ENCODE assay signal across 21 mouse cellular contexts in the genomic region with DNA sequence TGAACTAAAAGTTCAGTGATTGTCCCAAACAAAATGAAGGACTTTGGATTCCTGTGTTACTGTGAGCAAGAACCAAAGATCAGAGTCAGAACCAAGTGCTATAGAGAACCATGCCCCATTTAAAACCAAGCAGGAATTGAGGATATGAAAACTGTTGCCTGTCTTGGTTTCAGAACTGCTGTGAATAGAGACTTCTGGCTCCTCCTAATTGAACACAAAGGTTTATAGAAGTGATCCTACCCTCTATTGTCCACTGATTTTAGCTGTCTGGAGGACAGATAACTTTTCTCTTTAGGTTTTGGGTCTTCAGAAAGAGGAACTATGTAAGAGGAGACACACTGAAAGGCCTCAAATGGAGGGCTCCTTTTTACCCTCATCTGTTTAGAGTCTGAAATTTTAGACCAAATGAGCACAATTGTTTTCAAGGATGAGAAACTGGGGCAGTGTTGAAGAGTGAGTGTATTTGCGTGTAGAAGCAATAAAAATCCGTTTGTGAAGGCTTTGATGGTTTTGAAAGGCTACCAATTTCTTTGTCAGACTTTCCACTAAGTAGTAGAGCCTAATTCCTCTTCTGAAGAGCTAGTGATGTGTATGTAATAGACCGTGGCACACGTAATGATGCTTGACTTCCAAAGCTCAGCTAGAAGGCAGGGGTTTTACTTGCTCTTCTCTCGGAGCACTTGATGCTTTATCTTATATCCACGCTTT.
DNase-seq lines count a peak whose midpoint lies in the region; ATAC-seq lines count a peak whose summit lies in the region.
"Had no signal": no experiment of that assay in that cellular context is flagged by ENCODE, and none has a peak within 500 bp of the region (broad histone marks: within the 10 kb centered on the region; RNA-seq: fewer than 3 reads in every experiment).

No protein-coding gene starts in this region.

- peak; percentile 56 for ATAC-seq in common myeloid progenitor, adult 5-6 weeks (replicated peaks; ENCODE audit: low read depth, poor library complexity, severe bottlenecking)
- no peak for ATAC-seq in intestine, embryonic 15.5 days
- ATAC-seq in liver, embryonic 11.5 days (replicated peaks; ENCODE audit: low FRiP score) = no peak
- ATAC-seq: forebrain, embryonic 13.5 days; forebrain, postnatal 0 days; hindbrain, postnatal 0 days had no signal

- no peaks in the 10 kb centered on the region for H3K27me3 ChIP-seq in intestine, embryonic 15.5 days (replicated peaks)
- no peaks in the 10 kb centered on the region for H3K27me3 ChIP-seq in liver, embryonic 11.5 days (replicated peaks; ENCODE audit: control insufficient read depth, insufficient read depth, low read length)
- H3K27me3 ChIP-seq: forebrain, embryonic 13.5 days; hindbrain, embryonic 13.5 days had no signal

- DNase-seq in embryo, embryonic 10 days (ENCODE audit: low spot score) = peak; percentile 18
- no peak for DNase-seq in embryo, embryonic 9.5 days (ENCODE audit: extremely low spot score)
- peak; percentile 14 for DNase-seq in 416B (ENCODE audit: low read depth)
- DNase-seq in retina, embryonic 14.5 days (ENCODE audit: low spot score) = peak; percentile 51
- no peak for DNase-seq in liver, embryonic 11.5 days (ENCODE audit: low spot score)
- DNase-seq: adrenal gland, adult 8-10 months; adrenal gland, postnatal 36 days; cerebellum, adult 11 months; cerebellum, adult 8-10 months; cerebellum, postnatal 14 days; forebrain, postnatal 0 days; gastrocnemius, adult 2 months; gastrocnemius, postnatal 36 days; heart, adult 18-20 months; heart, postnatal 10 days had no signal

- no peaks in the 10 kb centered on the region for H3K9me3 ChIP-seq in intestine, embryonic 15.5 days
- no peaks in the 10 kb centered on the region for H3K9me3 ChIP-seq in liver, embryonic 11.5 days (ENCODE audit: control insufficient read depth, low read length)
- H3K9me3 ChIP-seq: forebrain, embryonic 13.5 days; heart, embryonic 10.5 days; hindbrain, embryonic 13.5 days had no signal

- no peak overlapping the region for H3K27ac ChIP-seq in intestine, embryonic 15.5 days
- H3K27ac ChIP-seq in liver, embryonic 11.5 days (ENCODE audit: low read depth, low read length) = no peak overlapping the region
- H3K27ac ChIP-seq: forebrain, embryonic 13.5 days; gastrocnemius, adult 2 months; heart, embryonic 10.5 days; hindbrain, embryonic 13.5 days; hindbrain, postnatal 0 days had no signal

- whole genome bisulfite sequencing in intestine, embryonic 15.5 days = 77% methylated on average over 6 of the region's 6 CpGs
- 77% methylated on average over 6 of the region's 6 CpGs for WGBS in liver, embryonic 11.5 days

- H3K9ac ChIP-seq in intestine, embryonic 15.5 days = no peak overlapping the region
- no peak overlapping the region for H3K9ac ChIP-seq in liver, embryonic 11.5 days (ENCODE audit: low read depth, low read length)
- H3K9ac ChIP-seq: forebrain, embryonic 13.5 days; forebrain, postnatal 0 days; hindbrain, embryonic 13.5 days had no signal

- no peak overlapping the region for H3K4me3 ChIP-seq in intestine, embryonic 15.5 days (replicated peaks)
- H3K4me3 ChIP-seq in liver, embryonic 11.5 days (ENCODE audit: low read depth, low read length) = no peak overlapping the region
- H3K4me3 ChIP-seq: forebrain, embryonic 13.5 days; gastrocnemius, adult 2 months; heart, embryonic 10.5 days; hindbrain, embryonic 13.5 days had no signal

- H3K36me3 ChIP-seq in intestine, embryonic 15.5 days = no peaks in the 10 kb centered on the region
- no peaks in the 10 kb centered on the region for H3K36me3 ChIP-seq in liver, embryonic 11.5 days (ENCODE audit: control insufficient read depth, insufficient read depth, low read length)
- H3K36me3 ChIP-seq: heart, embryonic 10.5 days; hindbrain, embryonic 13.5 days had no signal

- H3K4me2 ChIP-seq in intestine, embryonic 15.5 days (replicated peaks) = no peak overlapping the region
- no peak overlapping the region for H3K4me2 ChIP-seq in liver, embryonic 11.5 days
- H3K4me2 ChIP-seq: forebrain, embryonic 13.5 days; hindbrain, embryonic 13.5 days had no signal

- H3K4me1 ChIP-seq in intestine, embryonic 15.5 days (replicated peaks) = no peaks in the 10 kb centered on the region
- no peaks in the 10 kb centered on the region for H3K4me1 ChIP-seq in liver, embryonic 11.5 days (replicated peaks; ENCODE audit: control insufficient read depth, insufficient read depth, low read length)
- H3K4me1 ChIP-seq: heart, embryonic 10.5 days; hindbrain, embryonic 13.5 days had no signal

Comparison
In these comparisons a context has a peak if more than half of its experiments do, and no peak if none do; other contexts are left out.
1. DNase-seq: peak in embryo, embryonic 10 days (single experiment), 416B (single experiment) and retina, embryonic 14.5 days (single experiment); none in embryo, embryonic 9.5 days (single experiment) and liver, embryonic 11.5 days (single experiment).